Mouse (Mus musculus) gastrocnemius, adult 8-10 months (tissue): ENCODE results near the gene Ptprm. TPM values are rescaled to one million over a fixed set of nuclear protein-coding genes. Genes with fewer than 3 reads are reported as not detected.
A peak's percentile ranks its signal among the peaks of the same experiment; 100 is the strongest.

ENCODE experiments used
- DNase-seq, 2 experiments: peaks; one replicate each; pipeline ENCODE4 v3.0.0; 2022; ENCODE audit warnings: low spot score in 2 of 2
- total RNA-seq, 4 experiments: library from RNA; stranded (reverse); gene quantifications; 2 replicates each; pipeline ENCODE4 v1.2.4; 2022

Gene Ptprm
- total RNA-seq, 4 experiments from 2014 or later, result 20.1 to 26.0 (median 22.7) TPM

DNA sequence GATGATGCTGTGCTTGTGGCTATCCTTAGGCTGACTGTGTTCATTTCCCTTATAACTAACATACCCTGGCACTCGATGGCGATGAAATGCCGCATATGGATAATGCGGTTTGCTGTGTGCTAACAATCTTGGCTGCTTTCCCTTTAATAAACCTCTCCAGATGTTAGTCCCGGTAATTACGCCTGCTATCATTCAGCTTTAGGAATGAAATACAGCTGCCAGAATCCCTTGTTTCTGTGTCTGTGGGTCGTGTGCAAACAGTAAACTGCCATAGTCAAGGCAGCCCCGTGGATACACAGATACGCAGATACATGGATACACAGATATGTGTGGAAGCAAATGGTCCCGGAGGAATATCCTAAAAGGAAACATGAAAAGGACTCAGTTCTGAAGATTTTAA, 116.8 kb downstream of the Ptprm start:
- no peak for DNase-seq

DNA sequence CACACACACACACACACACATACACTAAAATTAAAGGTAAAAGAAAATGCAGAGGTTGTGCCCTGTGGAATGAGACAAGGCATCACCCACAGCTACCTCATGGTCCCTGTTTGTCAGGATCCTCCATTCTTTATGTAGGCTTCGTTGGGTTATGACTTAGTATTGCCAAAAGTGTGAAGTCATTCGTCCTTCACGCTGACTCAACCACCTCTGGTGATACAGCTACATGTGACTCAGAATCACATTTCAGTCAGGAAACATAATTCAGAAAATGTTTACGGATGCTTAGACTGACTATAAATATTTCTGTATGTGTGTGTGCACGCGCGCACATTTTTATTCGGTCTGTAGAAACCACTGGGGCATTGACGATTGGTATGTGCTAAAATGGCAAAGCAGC, 121.2 kb downstream of the Ptprm start:
- no peak for DNase-seq

DNA sequence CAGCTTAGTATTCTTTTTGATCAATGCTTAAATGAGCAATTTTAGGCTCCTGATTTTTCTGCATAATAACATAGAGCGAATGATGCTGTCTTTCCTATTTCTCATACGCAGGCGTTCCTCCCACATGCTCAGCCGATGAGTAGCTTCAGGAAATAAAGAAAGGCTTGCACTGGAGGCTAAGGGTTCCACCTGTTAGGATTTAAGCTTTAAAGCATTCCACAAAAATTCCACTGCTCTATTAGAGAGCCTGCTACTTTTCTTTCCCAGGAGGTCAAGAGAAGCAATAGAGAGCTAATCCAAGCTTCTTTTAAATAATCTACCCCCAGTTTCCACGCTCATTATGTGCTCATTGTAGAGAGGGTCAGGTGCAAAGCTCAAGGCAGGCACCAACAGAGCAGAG, 127.3 kb downstream of the Ptprm start:
- DNase-seq, result no peak

DNA sequence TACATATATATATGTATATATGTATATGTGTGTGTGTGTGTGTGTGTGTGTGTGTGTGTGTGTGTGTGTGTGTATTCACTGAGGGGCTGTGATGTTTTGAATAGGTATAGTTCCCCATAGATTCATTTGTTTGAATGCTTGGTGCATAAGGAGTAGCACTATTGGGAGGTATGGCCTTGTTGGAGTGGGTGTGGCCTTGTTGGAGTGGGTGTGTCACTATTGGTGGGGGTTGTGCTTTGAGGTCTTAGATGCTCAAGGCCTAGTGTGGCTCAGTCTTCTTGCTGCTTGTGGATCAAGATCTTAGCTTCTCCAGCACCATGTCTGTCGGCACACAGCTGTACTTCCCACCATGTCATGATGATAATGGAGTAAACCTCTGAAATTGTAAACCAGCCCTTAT, 138.9 kb downstream of the Ptprm start:
- no peak for DNase-seq

DNA sequence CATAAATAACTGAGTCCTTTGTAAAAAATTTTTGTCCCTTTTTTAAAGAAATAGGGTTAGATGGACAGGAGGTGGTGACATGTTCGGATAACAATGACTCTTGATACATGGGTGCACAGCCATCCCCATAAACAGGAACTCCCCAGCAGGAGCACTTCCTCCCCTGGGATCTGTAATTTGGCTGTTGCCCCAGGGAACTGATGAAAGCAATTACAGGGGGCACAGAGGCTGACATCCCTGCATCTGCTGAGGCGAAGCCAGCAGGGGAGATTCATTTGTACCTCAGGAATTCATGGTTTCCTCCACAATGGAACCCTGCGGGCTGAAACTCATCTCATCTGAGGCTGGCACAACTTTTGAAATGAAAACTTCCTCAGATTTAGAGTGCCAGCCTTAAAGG, 140.5 kb downstream of the Ptprm start:
- DNase-seq, result no peak

DNA sequence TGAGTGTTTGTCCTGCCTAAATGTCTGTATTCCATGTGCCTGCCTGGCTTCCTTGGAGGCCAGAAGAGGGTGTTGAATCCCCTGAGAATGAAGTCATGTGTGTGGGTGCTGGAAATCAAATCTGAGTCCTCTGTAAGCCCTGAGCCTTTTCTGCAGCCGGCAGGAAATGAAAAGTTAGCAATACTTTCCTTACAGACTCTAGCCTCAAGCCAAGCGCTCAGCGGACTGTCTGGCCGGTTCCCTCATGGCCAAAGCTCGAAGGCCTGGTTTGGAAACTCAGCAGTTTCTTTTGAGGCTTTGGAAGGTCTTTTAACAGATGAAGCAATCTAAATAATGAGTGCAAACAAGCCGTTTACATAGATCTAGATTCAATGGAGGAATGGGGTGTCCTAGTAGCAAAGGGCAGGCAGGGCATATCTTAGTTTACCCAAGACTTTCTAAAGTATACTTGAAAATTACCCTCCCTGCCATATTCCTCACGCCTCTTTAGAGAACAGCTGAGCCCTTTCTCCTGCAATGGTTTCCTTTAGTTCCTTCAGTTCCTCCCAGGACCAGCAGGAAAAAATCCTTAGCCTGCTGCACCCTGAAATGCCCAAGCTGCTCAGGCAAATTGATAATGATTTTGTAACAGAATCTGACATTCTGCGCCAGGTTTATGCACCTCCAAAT, 144.4 kb downstream of the Ptprm start:
- DNase-seq, result no peak

DNA sequence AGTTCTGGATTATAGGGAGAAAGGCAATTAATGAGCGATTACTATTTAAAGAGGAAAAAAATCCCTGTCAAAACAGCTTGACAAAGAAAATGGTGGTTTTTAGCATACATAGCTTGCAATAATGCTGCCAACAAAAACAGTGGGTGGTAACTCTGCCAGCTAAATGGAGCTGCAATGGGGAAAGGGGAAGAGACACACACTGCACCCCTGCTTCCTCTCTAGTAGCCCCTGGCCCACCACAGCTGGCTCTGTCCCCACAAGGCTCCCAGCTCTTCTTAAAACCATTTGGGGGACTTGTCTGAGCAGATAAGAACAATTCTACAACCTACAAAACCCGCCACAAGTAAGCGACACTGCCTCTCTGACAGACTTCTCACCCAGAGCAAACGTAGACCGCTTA, 145.7 kb downstream of the Ptprm start:
- no peak for DNase-seq

DNA sequence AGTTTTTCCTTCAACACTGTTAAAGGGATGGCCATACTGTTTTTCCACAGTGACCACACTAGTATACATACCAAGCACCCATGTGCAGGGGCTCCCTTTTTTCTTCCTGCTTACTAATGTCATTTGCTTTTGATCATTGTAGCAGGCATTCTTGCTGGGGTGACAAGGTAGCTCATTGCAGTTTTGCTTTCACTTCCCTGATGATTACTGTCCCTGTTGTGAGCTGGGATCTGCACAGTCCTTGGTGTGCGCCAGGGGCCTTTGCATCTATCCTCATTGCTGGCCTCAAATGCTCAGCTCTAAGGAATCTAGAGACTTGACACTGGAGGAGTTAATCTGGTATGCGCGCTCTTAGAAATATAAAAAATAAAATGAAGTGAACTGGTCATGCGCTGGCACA, 147.3 kb downstream of the Ptprm start:
- no peak for DNase-seq

DNA sequence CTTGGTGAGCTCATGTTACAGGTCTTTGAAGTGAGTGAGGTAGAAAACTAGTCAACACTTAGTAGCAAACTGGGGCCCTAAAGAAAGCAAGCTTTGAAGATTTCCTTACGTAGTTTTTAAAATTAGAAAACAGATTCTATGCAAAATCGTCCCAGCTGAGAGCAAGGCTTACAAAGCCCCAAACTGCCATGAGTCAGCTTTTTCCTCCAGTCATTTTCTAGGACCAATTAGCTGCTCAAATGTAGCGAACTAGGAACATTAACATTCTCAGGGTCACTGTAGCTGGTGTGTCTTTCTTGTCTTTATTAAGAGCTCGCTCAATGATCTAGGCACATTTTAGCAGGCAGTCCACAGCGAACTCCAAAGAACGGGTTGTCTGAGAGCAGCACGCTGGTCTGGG, 153.1 kb downstream of the Ptprm start:
- DNase-seq, result no peak

DNA sequence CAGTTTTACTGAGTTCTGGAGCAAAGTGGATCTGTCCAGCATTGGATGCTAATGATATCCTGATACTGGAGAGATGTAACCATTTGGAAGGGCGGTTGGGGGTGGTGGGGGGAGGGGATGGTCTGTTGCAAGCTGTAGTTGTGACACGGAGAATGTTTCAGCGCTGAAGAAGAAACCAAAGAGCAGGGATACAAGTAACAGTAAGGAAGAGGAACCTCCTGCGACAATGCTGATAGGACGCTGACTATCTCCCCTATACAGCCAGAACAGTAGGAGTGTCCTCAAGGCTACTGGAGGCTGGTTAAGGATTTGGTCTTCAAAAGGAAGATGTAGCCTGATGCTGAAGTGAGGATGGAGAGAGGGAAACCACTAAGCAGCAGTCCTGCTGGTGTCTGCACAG, 160.5 kb downstream of the Ptprm start:
- DNase-seq, result no peak

DNA sequence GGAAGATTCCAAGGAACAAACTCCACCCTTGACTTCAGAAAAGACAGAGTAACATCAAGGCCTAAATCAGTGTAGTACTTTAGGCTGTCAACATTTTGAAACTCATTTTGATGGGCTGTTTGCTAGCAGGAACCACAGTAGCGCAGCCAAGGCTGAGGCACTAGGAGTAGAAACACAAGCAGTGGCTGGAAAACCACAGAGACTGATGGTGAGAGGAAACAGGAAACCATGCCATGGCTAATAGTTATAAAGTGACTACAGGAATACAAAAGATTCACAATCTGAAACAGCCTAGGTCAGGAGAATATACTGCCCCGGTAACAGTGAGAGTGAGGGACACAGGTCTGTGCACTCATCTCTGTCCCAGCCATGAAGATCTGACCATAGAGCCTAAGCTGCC, 165.7 kb downstream of the Ptprm start:
- DNase-seq, result no peak

DNA sequence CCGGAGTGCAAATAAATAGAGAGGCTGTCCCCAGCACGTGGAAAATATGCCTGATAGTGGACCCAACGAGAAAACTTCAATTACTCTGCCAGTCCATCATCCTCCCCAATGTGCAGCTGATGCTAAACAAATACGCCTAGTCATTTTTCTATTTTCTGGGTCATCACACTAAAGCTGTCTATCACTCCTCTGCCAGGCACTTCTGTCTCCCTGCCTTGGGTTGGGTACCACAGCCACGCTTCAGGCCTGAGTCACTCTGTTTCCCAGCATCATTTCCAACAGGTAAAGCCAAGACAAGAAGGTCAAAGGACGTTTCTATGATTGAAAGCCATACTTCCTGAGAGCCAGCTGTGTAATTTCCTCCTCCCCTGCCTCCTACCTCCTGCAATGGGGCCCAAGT, 167.4 kb downstream of the Ptprm start:
- DNase-seq, result no peak

DNA sequence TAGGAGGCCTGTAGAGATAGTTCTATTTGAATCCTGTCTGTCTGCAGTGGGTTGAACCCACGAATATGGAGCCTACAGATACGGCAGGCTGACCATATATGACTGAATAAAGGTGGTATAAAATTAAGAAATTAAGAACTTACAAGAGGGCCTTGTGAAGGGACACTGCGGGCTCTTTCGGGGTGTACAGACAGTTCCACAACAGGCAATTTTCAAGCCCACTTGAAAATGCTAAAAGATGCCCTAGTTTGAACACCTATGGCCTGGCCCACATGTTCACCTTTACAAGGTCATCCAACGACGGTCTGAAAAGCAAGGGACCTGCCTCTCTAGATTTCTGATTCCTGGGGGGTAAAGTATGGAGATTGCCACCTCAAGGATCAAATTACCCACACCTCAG, 168.3 kb downstream of the Ptprm start:
- DNase-seq, result no peak

DNA sequence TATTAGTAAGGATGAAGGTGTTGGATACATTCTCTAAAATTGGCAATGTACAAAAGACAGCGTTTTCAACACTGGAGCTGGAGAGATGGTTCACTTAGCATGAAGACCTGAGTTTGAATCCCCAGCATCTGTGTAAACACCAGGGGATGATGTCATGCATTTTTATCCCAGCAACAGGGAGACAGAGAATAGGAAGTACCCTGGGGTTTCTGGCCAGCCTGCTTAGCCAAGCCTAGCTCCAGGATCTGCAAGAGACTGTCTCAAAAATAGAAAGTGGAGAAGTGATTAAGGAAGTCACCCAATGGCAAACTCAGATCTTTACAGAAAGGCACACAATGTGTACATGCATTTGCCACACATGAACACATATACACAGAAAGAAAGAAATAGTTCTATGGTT, 174.8 kb downstream of the Ptprm start:
- DNase-seq, result no peak

DNA sequence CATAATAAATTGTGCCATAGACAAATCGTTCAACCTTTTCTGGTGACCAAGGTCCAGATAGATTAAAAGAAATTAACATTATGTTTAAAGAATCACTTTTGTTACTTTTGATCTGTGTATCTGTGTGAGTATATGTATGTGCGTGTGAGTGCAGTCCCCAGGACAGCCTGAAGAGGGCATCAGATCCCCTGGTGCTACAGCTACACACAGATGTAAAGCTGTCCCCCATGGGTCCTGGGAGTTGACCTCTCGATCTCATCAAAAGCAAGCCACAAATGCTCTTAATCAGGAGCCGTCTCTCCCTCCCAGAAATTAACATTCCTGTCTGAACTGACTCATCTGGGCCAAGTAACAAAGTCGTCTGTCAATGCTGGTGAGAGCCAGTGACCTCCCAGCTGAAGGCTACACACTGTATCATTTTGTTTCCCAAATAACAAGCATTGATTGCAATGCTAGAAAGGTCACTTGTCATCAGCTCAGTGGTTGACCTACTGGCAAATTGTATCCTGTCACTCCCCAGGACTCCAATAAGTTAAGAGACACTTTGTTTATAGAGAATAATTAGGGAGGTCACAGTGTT, 175.5 kb downstream of the Ptprm start:
- no peak for DNase-seq

DNA sequence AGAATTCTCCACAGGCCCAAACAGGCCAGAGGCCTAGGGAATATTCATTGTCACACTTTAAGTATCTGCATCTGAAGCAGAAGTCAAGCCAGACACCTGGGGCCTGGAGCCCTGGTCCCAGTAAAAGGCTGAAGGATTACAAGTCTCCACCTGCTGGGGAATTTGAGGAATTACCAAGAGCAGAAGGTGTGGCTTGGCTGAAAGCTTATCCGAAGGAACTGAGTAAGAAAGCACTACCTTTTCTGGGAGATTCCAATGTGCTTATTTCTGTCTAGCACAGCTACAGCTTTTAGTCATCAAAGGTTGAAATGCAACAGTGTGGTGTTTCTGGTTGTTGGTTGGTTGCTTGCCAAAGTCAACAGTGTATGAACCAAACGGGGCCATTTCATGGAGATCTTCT, 178.4 kb downstream of the Ptprm start:
- DNase-seq, result peak in 1 of 2 experiments; percentile 10

DNA sequence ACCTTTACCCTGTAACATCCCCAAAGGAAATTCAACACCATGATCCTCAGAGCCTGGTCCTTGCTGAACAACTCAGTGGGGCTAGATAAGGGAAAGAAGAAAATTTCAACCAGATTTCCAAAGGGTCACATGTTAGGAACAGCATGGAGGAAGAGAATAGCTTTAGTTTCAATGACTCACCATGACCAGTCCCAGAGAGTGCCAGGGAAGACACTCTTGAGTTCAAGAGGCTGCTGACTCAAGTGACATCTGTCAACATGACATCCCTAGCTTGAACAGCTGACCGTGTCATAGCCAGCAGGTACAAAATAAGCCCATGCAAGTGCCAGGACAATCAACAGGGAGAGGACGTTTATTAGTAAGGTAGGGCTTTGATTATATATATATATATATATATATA, 182.9 kb downstream of the Ptprm start:
- no peak for DNase-seq

DNA sequence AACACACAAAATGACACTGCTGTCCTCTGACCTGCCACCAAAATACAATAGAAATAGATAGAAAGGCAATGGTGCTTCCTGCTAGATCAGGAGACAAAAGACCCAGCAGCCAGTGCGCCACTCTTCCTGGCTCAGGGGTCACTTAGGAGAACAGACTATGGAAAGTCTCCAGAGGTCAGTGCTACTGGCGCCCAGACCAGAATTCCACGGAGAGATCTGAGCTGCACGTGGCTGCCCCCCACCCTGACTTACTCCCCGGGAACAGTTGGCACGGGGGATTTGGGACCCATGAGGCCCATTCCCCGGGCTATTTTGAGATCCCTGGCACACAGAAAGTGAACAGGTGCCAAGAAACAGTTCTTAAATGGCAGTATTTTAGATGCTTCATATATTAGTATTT, 183.6 kb downstream of the Ptprm start:
- peak in 1 of 2 experiments; percentile 16 for DNase-seq

DNA sequence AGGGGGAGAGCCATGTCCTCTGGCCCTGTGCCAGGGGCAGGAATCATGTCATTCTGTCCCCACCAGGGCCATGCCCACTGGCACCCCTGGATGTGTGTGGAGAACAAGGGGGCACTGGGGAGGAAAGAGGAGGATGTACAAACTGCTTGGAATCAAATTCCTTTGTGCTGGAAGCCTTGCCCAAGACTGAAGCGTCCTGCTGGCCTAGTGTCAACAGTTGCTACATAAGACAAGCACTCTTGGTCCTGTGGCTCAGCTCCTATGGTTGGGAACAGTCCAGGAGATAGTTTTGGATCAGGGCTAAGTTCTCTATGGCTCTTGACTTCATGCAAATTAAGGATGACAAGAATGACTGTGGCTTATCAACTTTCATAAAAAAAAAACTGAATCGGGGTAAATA, 188.4 kb downstream of the Ptprm start:
- DNase-seq, result no peak

DNA sequence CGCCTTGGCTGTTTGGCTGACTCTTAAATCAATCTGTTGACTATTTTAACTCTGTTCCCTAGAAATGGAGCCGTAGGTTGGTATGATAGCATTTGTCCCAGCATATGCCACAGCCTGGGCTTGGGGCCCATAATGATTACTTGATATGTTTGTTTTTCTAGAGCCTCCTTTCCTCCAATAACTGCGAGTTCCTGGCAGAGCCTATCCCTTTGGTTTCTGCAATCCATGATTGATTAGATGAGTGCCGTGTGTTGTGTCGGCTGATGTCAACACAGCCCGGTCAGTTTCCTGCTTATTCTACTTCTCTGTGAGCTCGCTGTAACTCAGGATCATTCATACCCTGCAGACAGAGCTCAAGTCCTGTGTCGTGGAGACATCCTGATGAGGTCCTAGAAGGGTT, 194.6 kb downstream of the Ptprm start:
- peak in 1 of 2 experiments; percentile 16 for DNase-seq

DNA sequence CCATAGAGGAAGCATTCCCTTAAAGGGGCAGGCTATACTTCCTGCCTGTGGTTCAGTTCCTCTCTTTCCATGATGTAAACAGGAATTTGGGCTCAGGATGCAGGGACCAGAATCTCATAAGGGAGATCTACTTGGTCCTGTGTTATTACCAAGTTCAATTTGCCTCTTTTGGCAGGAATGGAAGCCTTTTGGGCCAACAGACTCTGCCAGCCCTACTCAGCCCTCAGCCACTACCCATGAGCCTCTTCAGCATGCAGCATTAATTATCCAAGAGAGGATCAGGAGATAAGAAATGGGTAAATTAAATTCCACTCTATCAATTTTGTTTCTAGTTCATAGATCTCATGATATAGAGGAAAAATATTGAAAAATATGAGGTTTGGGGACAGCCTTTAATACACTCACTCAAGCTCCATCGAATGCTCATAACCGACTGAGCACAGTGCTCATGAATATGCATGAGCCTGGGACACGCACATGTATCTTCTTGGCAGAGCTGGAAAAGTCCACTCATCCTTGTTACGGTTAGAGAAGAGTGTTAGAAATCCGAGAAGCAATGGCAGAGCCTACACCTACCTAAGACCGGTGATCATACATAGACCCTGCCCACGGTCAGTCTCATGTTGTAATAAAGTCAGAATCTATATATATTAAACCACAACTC, 197.0 kb downstream of the Ptprm start:
- DNase-seq, result no peak

DNA sequence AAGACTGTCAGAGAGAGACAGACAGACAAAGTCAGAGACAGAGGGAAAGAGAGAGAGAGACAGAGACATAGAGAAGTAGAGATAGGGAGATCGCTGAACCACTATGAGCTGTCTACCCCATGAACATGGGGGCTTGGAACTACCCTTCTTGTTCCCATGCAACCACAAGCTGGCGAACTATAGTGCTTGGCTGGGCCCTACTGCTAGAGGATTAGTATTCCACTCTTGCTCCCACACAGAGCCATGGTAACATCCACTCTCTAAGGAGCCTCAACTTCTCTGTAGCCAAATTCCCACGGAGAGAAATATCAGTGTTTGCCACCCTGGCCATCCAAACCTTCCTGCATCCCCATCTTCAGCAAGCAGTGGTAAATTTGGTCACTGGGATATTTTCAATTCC, 202.0 kb downstream of the Ptprm start:
- DNase-seq, result no peak

DNA sequence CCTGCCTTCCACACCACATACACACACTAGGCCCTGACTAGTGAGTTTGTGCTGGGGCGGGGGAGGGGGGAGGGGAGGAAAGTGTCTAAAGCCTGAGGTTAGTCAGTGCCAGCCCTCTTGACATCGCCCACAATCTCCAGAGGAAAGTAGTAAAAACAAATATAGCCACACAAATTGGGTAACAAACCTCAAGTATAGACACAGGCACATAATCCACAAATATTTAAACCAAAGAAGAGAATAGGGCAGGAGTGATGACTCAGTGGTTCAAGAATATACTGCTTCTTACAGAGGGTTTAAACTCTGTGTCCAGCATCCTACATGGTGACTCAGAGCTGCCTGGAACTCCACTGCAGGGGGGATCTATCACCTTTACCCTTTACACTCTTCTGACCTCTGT, 203.8 kb downstream of the Ptprm start:
- no peak for DNase-seq
